Mouse (Mus musculus): Measurements from ENCODE around the gene Adam1a. TPM values are rescaled to one million over a fixed set of nuclear protein-coding genes. Genes with fewer than 3 reads are reported as not detected.

Gene Adam1a
- 1.8 and 2.4 TPM in 2 replicates for polyA plus RNA-seq (2015; fragmentation: Nextera tagmentation; extraction: Ambion mirVana)

GRCm38 (mm10) chr5:121544910-121545792 lies at the start of gene Adam1a, which contains the start of gene Gm42878:
TSS of gene Adam1a (minus strand) at chr5:121545482.
TSS of gene Gm42878 (minus strand) at chr5:121545482.

GRCm38 (mm10) chr5:121593451-121594401 lies 48.4 kb upstream of the Adam1a start, which contains the start of gene Aldh2:
TSS of gene Aldh2 (minus strand) at chr5:121593824.

GRCm38 (mm10) chr5:121545793-121546529 lies 679 bp upstream of the Adam1a start, which contains the start of gene Mapkapk5:
TSS of gene Mapkapk5 (minus strand) at chr5:121545905.

GRCm38 (mm10) chr5:121503231-121503630 lies 42.1 kb downstream of the Adam1a start, which contains the start of gene Adam1b:
TSS of gene Adam1b (minus strand) at chr5:121503435.

Other genes starting within 250 kb of the Adam1a start
- 85.2 and 96.9 TPM in 2 replicates for gene Trafd1, start 159.8 kb downstream of the Adam1a start, polyA plus RNA-seq (2015; fragmentation: Nextera tagmentation; extraction: Ambion mirVana)
- gene Naa25, start 147.5 kb downstream of the Adam1a start, polyA plus RNA-seq (2015; fragmentation: Nextera tagmentation; extraction: Ambion mirVana), result 41.6 and 46.4 TPM in 2 replicates
- gene Tmem116, start 93.6 kb downstream of the Adam1a start, polyA plus RNA-seq (2015; fragmentation: Nextera tagmentation; extraction: Ambion mirVana), result 2.5 and 2.7 TPM in 2 replicates
- gene Erp29, start 93.0 kb downstream of the Adam1a start, polyA plus RNA-seq (2015; fragmentation: Nextera tagmentation; extraction: Ambion mirVana), result 178 and 197 TPM in 2 replicates
- not detected in 2 replicates for gene Adam1b, start 42.0 kb downstream of the Adam1a start, polyA plus RNA-seq (2015; fragmentation: Nextera tagmentation; extraction: Ambion mirVana)
- not detected in 2 replicates for gene Gm42878, start within 50 bp of the Adam1a start, polyA plus RNA-seq (2015; fragmentation: Nextera tagmentation; extraction: Ambion mirVana)
- 52.9 and 61.8 TPM in 2 replicates for gene Mapkapk5, start 423 bp upstream of the Adam1a start, polyA plus RNA-seq (2015; fragmentation: Nextera tagmentation; extraction: Ambion mirVana)
- 145 and 157 TPM in 2 replicates for gene Aldh2, start 48.3 kb upstream of the Adam1a start, polyA plus RNA-seq (2015; fragmentation: Nextera tagmentation; extraction: Ambion mirVana)
- gene Acad12, start 73.5 kb upstream of the Adam1a start, polyA plus RNA-seq (2015; fragmentation: Nextera tagmentation; extraction: Ambion mirVana), result 1.7 and 1.9 TPM in 2 replicates
- 1.2 and 1.7 TPM in 2 replicates for gene Acad10, start 115.0 kb upstream of the Adam1a start, polyA plus RNA-seq (2015; fragmentation: Nextera tagmentation; extraction: Ambion mirVana)
- gene Brap, start 115.1 kb upstream of the Adam1a start, polyA plus RNA-seq (2015; fragmentation: Nextera tagmentation; extraction: Ambion mirVana), result 35.0 and 36.5 TPM in 2 replicates
- gene Atxn2, start 165.9 kb upstream of the Adam1a start, polyA plus RNA-seq (2015; fragmentation: Nextera tagmentation; extraction: Ambion mirVana), result 108 and 110 TPM in 2 replicates

Data from neural tube, postnatal 0 days (tissue).